Mouse (Mus musculus): Measurements from ENCODE around the gene Crybg2.

DNA sequence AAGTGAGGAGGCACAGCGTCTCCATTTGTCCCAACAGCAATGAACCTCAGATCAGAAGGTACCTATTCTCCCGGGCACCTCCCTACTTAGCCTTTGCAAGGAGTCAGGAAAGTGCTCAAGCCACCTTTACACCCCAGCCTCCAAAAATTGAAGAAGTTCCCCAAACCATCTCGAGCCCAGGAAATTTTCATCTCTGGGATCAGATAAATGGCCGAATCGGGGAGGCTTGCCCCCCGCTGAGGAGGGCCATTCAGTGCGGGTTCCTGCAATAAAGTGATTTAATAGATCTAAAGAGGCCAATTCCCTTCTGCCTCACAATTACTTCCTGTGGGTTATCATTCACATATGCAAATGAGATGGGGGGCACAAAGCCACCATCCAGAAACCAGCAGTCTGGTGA is 44.4 kb upstream of the Crybg2 start:
- TF ChIP-seq CTCF (conservative IDR thresholded peaks at IDR 0.05; ENCODE audit: low read length) = no peak
- no peak for TF ChIP-seq NANOG (IDR thresholded peaks at IDR 0.05; ENCODE audit: borderline replicate concordance, low read length)
- TF ChIP-seq POU5F1 (IDR thresholded peaks at IDR 0.05; ENCODE audit: borderline replicate concordance, low read length) = no peak
